Mouse (Mus musculus) myocyte (in vitro differentiated cells): ENCODE data around the gene Tmem208.

Experiments
- CEBPB ChIP-seq: IDR thresholded peaks from 2 replicates; pipeline ENCODE4 v1.6.1; 2011; ENCODE audit warnings: mild to moderate bottlenecking, moderate library complexity; ENCODE audit not compliant: poor library complexity, insufficient read depth, severe bottlenecking
- E2F4 ChIP-seq: IDR thresholded peaks from one replicate; pipeline ENCODE4 v1.6.1; 2011; ENCODE audit warnings: mild to moderate bottlenecking, control low read depth, moderate library complexity; ENCODE audit not compliant: insufficient read depth
- MAX ChIP-seq: IDR thresholded peaks from one replicate; pipeline ENCODE4 v1.6.1; 2011; ENCODE audit warnings: low read depth, mild to moderate bottlenecking, control low read depth
- POLR2A ChIP-seq: IDR thresholded peaks from one replicate; pipeline ENCODE4 v1.6.1; 2011; ENCODE audit warnings: low read depth, mild to moderate bottlenecking, control low read depth, moderate library complexity; ENCODE audit not compliant: insufficient read length
- SRF ChIP-seq: IDR thresholded peaks from one replicate; pipeline ENCODE4 v1.6.1; 2011; ENCODE audit warnings: low read depth; ENCODE audit not compliant: control insufficient read depth, insufficient read length
- TCF12 ChIP-seq: IDR thresholded peaks from one replicate; pipeline ENCODE4 v1.6.1; 2011; ENCODE audit warnings: mild to moderate bottlenecking, control low read depth; ENCODE audit not compliant: poor library complexity, insufficient read depth, severe bottlenecking
- USF1 ChIP-seq: IDR thresholded peaks from one replicate; pipeline ENCODE4 v1.6.1; 2011; ENCODE audit warnings: low read depth, mild to moderate bottlenecking, control low read depth, moderate library complexity

GRCm38 (mm10) chr8:105348450-105349095 lies 22.4 kb downstream of the Tmem208 start, which contains the start of gene Slc9a5:
- TF ChIP-seq USF1 (no peak), TCF12 (no peak), POLR2A (no peak), SRF (no peak), MAX (no peak), CEBPB (no peak), E2F4 (no peak)
